Mouse (Mus musculus) embryonic fibroblast, embryonic 13.5 days (primary cell): ENCODE results near the gene Lamb3.

Experiments used
- CTCF ChIP-seq: IDR thresholded peaks from 2 replicates; pipeline ENCODE4 v1.5.1; 2011; ENCODE audit warnings: mild to moderate bottlenecking, control low read depth, low read length, moderate library complexity, borderline replicate concordance; ENCODE audit not compliant: insufficient read depth
- POLR2A ChIP-seq: IDR thresholded peaks from 2 replicates; pipeline ENCODE4 v1.6.1; 2011; ENCODE audit warnings: low read depth, mild to moderate bottlenecking, control low read depth, low read length, moderate library complexity

- no peak for TF ChIP-seq CTCF
- TF ChIP-seq POLR2A = no peak
These were observed 19.2 kb upstream of the Lamb3 start for GRCm38 (mm10) chr1:193188257-193188656.
